Mouse (Mus musculus) C2C12 (cell line): ENCODE results near the gene Fam129b.

ENCODE experiments used
- CEBPB ChIP-seq: IDR thresholded peaks from one replicate; pipeline ENCODE4 v1.6.1; 2011; ENCODE audit warnings: low read depth, mild to moderate bottlenecking, control low read depth, moderate library complexity
- CTCF ChIP-seq: IDR thresholded peaks from one replicate; pipeline ENCODE4 v1.5.1; 2011; ENCODE audit not compliant: control insufficient read depth, insufficient read depth, insufficient read length
- MAX ChIP-seq: IDR thresholded peaks from one replicate; pipeline ENCODE4 v1.6.1; 2011; ENCODE audit warnings: mild to moderate bottlenecking, control low read depth
- MYOG ChIP-seq: IDR thresholded peaks from one replicate; pipeline ENCODE4 v1.6.1; 2011; ENCODE audit not compliant: control insufficient read depth, insufficient read length; ENCODE audit errors: extremely low read depth
- USF1 ChIP-seq: IDR thresholded peaks from one replicate; pipeline ENCODE4 v1.6.1; 2011; ENCODE audit warnings: low read depth, mild to moderate bottlenecking, control low read depth, moderate library complexity

DNA sequence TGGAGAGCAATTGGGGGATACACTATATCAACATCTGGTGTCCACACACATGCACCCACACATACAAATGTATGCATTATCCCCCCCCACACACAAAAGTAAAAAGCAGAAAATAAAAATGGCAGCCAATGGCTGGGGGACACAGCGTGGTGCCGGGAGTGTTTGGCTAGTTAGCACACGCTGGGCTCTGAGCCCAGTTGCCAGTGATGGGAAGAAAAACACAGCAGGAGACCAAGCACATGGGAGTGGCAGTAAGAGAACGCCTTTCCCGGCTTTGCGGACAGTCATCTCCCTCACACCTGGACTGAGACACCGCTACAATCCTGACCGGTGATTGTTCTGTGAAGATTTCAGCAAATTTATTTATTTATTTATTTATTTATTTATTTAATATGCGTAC is 95.3 kb downstream of the Fam129b start:
- TF ChIP-seq CTCF: no peak
- no peak for TF ChIP-seq USF1
- no peak for TF ChIP-seq MAX
- no peak for TF ChIP-seq MYOG
- TF ChIP-seq CEBPB: no peak
